Mouse (Mus musculus) megakaryocyte, embryonic 14.5 days (primary cell): ENCODE measurements around the gene 4931428L18Rik. TPM values are rescaled to one million over a fixed set of nuclear protein-coding genes. Genes with fewer than 3 reads are reported as not detected.
A peak's percentile ranks its signal among the peaks of the same experiment; 100 is the strongest.
"Not testable (repeated sequence)": the region's sequence is repeated elsewhere in the genome, so short reads cannot be mapped to it uniquely, and the experiment has no call there.

ENCODE experiments used
- H3K27me3 ChIP-seq: replicated peaks from 2 replicates; pipeline ENCODE3; 2012; ENCODE audit warnings: inconsistent platforms
- H3K36me3 ChIP-seq: replicated peaks from 2 replicates; pipeline ENCODE3; 2012; ENCODE audit warnings: low read length, inconsistent platforms, mixed read lengths
- H3K4me1 ChIP-seq: 2 replicates; pipeline ENCODE4 v1.6.1; 2012; ENCODE audit warnings: inconsistent platforms
- H3K4me3 ChIP-seq: replicated peaks from 2 replicates; pipeline ENCODE3; 2012; ENCODE audit warnings: moderate library complexity, mild to moderate bottlenecking, inconsistent platforms
- H3K9me3 ChIP-seq: 2 replicates; pipeline ENCODE4 v1.6.1; 2012; ENCODE audit warnings: inconsistent platforms
- FLI1 ChIP-seq: IDR thresholded peaks from 2 replicates; pipeline ENCODE4 v1.6.1; 2012; ENCODE audit warnings: low read length, inconsistent platforms, mixed read lengths
- GATA1 ChIP-seq: IDR thresholded peaks from 3 replicates; pipeline ENCODE4 v1.6.1; 2012; ENCODE audit warnings: mixed read lengths, low read length, inconsistent platforms, borderline replicate concordance
- polyA plus RNA-seq: library from polyadenylated mRNA; stranded (reverse); fragments of >175 nt; gene quantifications from 2 replicates; pipeline ENCODE4 v1.2.3, GENCODE M21; 2012; ENCODE audit warnings: low replicate concordance; ENCODE audit not compliant: insufficient read depth

The 4931428L18Rik gene
- polyA plus RNA-seq, 1 experiment, result not detected

DNA sequence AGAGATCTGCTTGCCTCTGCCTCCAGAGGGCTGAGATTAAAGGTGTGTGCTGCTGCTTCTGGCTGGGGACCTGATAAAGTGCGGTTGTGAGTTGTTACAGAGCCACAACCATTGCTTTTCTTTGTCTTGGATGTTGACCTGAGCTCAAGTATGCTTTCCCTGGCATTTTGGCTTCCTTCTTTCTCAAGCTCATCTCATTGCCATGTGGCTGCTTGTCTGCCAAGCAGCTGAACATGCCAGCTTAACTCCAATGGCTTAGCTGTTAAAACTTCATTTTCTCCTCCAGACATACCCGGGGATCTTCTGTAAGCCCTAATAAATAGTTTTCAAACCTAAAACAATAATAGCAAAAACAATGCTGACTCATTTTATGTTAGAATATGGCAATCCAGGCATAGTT lies 190.1 kb downstream of the 4931428L18Rik start:
- Histone ChIP-seq H3K9me3 (peaks cover 2% of the 10 kb centered on the region), H3K36me3 (no peaks in the 10 kb centered on the region), H3K4me3 (no peak overlapping the region), H3K4me1 (no peaks in the 10 kb centered on the region), H3K27me3 (no peaks in the 10 kb centered on the region)
- TF ChIP-seq GATA1, result no peak
- no peak for TF ChIP-seq FLI1

DNA sequence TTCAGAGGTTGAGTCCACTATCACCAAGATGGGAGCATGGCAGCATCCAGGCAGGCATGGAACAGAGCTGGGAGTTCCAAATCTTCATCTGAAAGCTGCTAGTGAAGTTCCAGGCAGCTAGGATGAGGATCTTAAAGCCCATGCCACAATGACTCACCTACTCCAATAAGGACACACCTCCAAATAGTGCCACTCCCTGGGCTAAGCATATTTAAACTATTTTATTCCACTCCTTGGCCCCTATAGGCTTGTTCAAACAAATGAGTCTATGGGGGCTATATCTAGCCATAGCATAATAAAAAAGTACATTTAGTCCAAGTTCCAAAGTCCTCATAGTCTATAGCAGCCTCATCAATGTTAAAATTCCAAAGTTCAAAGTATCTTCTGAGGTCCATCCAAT lies 199.3 kb downstream of the 4931428L18Rik start:
- no peaks in the 10 kb centered on the region for H3K36me3 ChIP-seq
- no peak overlapping the region for H3K4me3 ChIP-seq
- no peaks in the 10 kb centered on the region for H3K27me3 ChIP-seq
- TF ChIP-seq GATA1 (no peak), FLI1 (no peak)
- H3K9me3 ChIP-seq, result no peaks in the 10 kb centered on the region
- H3K4me1 ChIP-seq, result no peaks in the 10 kb centered on the region

DNA sequence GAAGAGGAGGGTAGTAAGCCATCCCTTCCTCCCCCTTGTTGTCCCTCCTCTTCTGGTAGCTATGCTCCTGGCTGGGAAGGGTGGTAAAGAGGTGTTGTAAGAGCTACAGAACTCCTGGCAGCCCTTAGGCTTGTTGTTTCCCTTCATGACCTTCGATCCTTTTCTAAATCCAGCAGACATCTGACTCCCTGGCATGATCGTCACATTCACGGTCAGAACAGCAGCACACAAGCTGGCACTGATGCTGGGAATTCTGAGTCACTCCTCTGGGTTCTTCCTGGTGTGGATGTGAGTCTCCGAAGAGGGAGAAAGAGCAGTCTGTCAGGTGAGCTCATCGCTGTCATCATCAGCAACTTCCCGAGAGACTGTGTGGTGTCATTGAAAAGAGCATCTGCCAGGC lies 203.2 kb downstream of the 4931428L18Rik start:
- Histone ChIP-seq H3K9me3 (peaks cover 4% of the 10 kb centered on the region; the same call in 1 of the 2 replicates), H3K27me3 (no peaks in the 10 kb centered on the region)
- TF ChIP-seq FLI1 (no peak), GATA1 (no peak)

DNA sequence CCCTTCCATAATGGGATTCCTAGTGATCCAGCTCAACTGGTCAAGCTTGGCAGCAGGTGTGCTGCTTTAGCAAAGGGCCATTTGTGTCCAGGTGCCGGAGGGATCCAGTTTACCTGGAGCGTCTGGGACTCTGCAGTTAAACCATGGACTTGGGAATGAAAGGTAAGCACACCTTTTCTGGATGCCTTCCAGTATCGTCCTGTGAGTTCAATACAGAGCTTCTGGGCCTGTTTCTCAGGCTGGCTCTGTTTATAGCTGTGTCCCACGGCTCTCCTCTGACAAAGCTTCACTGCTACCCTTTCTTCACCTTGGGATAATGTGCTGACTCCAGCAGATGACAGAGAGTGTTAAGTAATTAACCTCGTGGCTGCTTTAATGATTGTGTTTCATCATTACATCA lies 205.1 kb downstream of the 4931428L18Rik start:
- Histone ChIP-seq H3K4me1 (no peaks in the 10 kb centered on the region), H3K9me3 (peaks cover 4% of the 10 kb centered on the region; the same call in 1 of the 2 replicates), H3K27me3 (no peaks in the 10 kb centered on the region), H3K4me3 (no peak overlapping the region), H3K36me3 (no peaks in the 10 kb centered on the region)
- TF ChIP-seq FLI1 (no peak), GATA1 (no peak)

More for the DNA sequence above, 203.2 kb downstream of the 4931428L18Rik start:
- H3K4me1 ChIP-seq, result no peaks in the 10 kb centered on the region
- peak overlapping the region; percentile 29 for H3K4me3 ChIP-seq
- H3K36me3 ChIP-seq, result no peaks in the 10 kb centered on the region

DNA sequence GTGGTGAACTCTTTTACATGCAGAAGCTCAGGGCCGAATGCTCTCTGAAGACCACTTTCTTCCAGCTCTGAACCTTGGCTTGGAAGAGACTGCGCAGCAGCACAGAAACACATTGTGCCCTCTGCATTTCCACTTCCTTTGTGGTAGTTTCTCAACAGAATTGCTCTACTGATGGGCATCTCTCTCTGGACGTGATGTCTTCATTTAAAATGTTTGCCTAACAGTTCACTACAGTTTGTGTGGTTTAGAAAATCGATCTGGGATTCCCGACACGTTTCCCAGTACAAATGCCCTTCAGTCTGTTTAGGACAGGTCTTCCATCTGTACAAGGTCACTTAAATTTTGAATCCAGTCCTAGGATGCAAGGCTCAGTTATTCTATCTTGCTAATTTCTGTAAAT lies 206.4 kb downstream of the 4931428L18Rik start:
- TF ChIP-seq FLI1 (no peak), GATA1 (no peak)
- no peaks in the 10 kb centered on the region for H3K27me3 ChIP-seq
- no peaks in the 10 kb centered on the region for H3K4me1 ChIP-seq
- H3K9me3 ChIP-seq, result peaks cover 4% of the 10 kb centered on the region; the same call in 1 of the 2 replicates
- no peaks in the 10 kb centered on the region for H3K36me3 ChIP-seq
- H3K4me3 ChIP-seq, result no peak overlapping the region

DNA sequence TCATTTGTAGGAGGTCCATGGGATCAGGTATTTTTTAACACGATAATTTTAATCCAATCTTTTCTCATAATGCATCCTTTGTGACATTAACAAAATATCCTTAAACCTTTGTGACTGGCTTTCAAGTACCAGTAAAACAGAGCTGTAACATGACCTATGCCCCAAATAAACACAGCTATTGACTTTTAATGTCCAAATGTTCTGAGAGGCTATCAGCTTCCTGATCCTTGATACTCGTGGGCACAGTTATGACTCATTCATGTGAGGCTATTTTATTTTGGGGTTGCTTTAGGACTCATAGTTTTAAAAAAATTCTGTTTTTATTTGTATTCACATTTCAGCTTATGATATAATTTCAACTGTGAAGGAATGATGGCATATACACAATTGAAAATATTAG lies 207.2 kb downstream of the 4931428L18Rik start:
- Histone ChIP-seq H3K4me3 (no peak overlapping the region), H3K9me3 (peaks cover 4% of the 10 kb centered on the region; the same call in 1 of the 2 replicates)

DNA sequence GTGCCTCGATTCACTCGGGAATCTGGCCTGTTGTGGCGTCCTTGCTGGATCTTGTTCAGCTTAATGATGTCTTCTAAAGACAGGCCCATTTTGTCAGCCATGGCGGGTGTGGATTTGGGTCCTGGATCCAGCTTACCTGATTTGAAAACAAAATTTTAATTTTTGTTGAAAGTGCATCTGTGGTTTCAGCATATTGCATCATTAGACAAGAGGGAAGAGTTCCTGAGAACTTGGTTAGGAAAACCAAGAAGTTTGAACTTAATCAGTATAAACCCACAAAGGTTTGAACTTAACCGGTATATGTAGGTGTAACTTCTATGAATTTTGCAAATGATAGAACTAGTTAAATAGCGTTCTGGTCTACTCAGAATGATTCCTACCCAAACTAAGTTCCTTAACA lies 244.6 kb downstream of the 4931428L18Rik start, which contains the start of gene AC153137.1:
Gene AC153137.1 (minus strand): TSS at position 101 of the 400 bp plus-strand sequence.
- H3K9me3 ChIP-seq, H3K4me3 ChIP-seq, H3K4me1 ChIP-seq, H3K36me3 ChIP-seq, H3K27me3 ChIP-seq: not testable (repeated sequence)

More for the DNA sequence above, 207.2 kb downstream of the 4931428L18Rik start:
- no peaks in the 10 kb centered on the region for H3K36me3 ChIP-seq
- no peak for TF ChIP-seq FLI1
- no peak for TF ChIP-seq GATA1
- no peaks in the 10 kb centered on the region for H3K4me1 ChIP-seq
- no peaks in the 10 kb centered on the region for H3K27me3 ChIP-seq

DNA sequence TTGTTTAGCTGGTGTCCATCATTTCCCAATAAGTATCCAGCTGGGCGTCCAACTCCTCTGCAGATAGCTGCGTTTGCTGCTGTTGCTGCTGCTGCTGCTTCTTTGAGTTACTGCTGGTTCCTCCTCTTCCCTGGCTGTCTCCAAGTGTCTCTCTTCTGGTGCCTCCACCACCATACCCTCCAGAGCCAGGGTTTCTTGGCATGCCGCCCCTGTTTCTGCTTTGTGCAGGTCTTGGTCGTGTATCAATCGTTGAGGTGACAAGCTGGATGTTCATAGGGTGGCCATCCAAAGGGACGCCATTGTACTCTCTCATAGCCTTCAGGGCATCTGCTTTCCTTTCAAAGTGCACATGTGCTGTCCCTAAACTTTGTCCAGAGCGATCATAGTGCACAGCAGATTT lies 245.2 kb downstream of the 4931428L18Rik start:
- not testable (repeated sequence) for H3K4me3 ChIP-seq

DNA sequence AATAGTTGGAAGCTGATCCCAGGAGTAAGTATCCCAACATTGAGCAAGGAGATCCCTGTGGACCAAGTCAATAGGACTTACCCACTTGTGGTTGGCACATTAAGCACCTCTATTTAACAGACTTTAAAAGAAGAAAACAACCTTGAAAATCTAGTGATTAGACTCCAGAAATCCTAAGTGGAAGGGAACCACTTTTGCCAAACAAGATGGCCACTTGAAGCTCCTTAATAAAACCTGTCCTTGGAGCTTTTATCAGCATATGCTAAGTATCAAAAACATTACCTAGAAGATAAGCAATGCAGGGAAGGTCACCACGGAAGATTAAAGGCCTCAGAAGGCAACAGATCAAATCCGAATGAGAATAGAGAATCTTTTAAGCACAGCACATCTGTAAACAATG lies 270.7 kb downstream of the 4931428L18Rik start:
- peaks cover under 1% of the 10 kb centered on the region for H3K36me3 ChIP-seq
- peaks cover 10% of the 10 kb centered on the region; the same call in 1 of the 2 replicates for H3K4me1 ChIP-seq
- H3K4me3 ChIP-seq, result no peak overlapping the region
- TF ChIP-seq FLI1, result no peak
- no peak for TF ChIP-seq GATA1
- no peaks in the 10 kb centered on the region for H3K9me3 ChIP-seq
- H3K27me3 ChIP-seq, result no peaks in the 10 kb centered on the region

More for the DNA sequence above, 245.2 kb downstream of the 4931428L18Rik start:
- not testable (repeated sequence) for H3K9me3 ChIP-seq, H3K27me3 ChIP-seq, H3K4me1 ChIP-seq, H3K36me3 ChIP-seq

DNA sequence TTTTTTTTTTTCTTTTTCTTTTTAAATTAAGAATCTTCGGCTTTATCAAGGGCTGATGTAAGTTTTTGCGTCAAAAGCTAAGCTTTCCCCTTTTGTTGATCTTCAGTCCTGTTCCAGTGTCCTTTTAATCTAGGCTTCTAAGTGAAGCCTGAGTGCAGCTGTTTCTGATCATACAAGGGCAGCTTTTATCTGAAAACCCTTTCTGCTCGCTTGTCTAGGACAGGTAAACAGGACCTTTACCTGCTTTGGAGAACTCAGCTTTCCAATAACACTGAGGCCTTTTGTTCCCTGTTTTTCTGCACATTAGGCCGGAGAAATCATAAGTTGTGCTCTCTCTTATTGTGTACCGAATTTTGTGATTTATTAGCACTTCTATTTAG lies 272.0 kb downstream of the 4931428L18Rik start:
- Histone ChIP-seq H3K27me3 (no peaks in the 10 kb centered on the region), H3K9me3 (no peaks in the 10 kb centered on the region), H3K4me1 (peaks cover 13% of the 10 kb centered on the region; the same call in 1 of the 2 replicates), H3K4me3 (peak overlapping the region; percentile 95), H3K36me3 (peaks cover 8% of the 10 kb centered on the region)
- TF ChIP-seq FLI1 (no peak), GATA1 (no peak)
